Mouse (Mus musculus) heart, embryonic 11.5 days (tissue): ENCODE measurements around the gene Mob3c. TPM values are rescaled to one million over a fixed set of nuclear protein-coding genes. Genes with fewer than 3 reads are reported as not detected.

Source experiments
- ATAC-seq: fragments of 200-750 bp; cut with Nextera tagmentation; replicated peaks from 2 replicates; pipeline ENCODE4 v1.8.0; 2017; ENCODE audit warnings: moderate library complexity; ENCODE audit not compliant: insufficient number of reproducible peaks, low FRiP score, low TSS enrichment
- H3K27ac ChIP-seq: fragments of 300-500 bp; sonication (generic); 2 replicates; pipeline ENCODE4 v1.5.1; 2014; ENCODE audit warnings: mild to moderate bottlenecking, low read depth, low read length
- H3K27me3 ChIP-seq: fragments of 300-500 bp; sonication (generic); 2 replicates; pipeline ENCODE4 v1.6.1; 2014; ENCODE audit warnings: mild to moderate bottlenecking, low read length, mixed read lengths; ENCODE audit not compliant: control insufficient read depth, insufficient read depth
- H3K36me3 ChIP-seq: fragments of 300-500 bp; sonication (generic); 2 replicates; pipeline ENCODE4 v1.6.1; 2014; ENCODE audit warnings: mild to moderate bottlenecking, low read length, moderate library complexity, mixed read lengths; ENCODE audit not compliant: control insufficient read depth, insufficient read depth
- H3K4me1 ChIP-seq: fragments of 300-500 bp; sonication (generic); 2 replicates; pipeline ENCODE4 v1.6.1; 2014; ENCODE audit warnings: low read length; ENCODE audit not compliant: control insufficient read depth, insufficient read depth
- H3K4me2 ChIP-seq: fragments of 300-500 bp; sonication (generic); 2 replicates; pipeline ENCODE4 v1.6.1; 2014; ENCODE audit warnings: mild to moderate bottlenecking, moderate library complexity
- H3K4me3 ChIP-seq: fragments of 300-500 bp; sonication (generic); 2 replicates; pipeline ENCODE4 v1.5.1; 2014; ENCODE audit warnings: low read depth, low read length
- H3K9ac ChIP-seq: fragments of 300-500 bp; sonication (generic); 2 replicates; pipeline ENCODE4 v1.6.1; 2014; ENCODE audit warnings: mild to moderate bottlenecking, low read depth, low read length, moderate library complexity
- H3K9me3 ChIP-seq: fragments of 300-500 bp; sonication (generic); replicated peaks from 2 replicates; pipeline ENCODE4 v1.6.1; 2016; ENCODE audit warnings: low read length; ENCODE audit not compliant: control insufficient read depth
- WGBS: fragments of 180-500 bp; shearing (Covaris S2); extraction: QIAGEN DNeasy Blood & Tissue Kit; methylation state at CpG from one replicate; pipeline ENCODE4 v1.1.7; 2014; ENCODE audit not compliant: insufficient replicate concordance; 5-methylcytosine and 5-hydroxymethylcytosine counted together
- polyA plus RNA-seq: library from polyadenylated mRNA; unstranded; fragments of >200 nt; fragmentation: Nextera tagmentation; extraction: Ambion mirVana; gene quantifications from 2 replicates; pipeline ENCODE4 v1.2.1, GENCODE M21; 2014

Mob3c gene
- polyA plus RNA-seq, 1 experiment from 2014 or later = 6.5 TPM

DNA sequence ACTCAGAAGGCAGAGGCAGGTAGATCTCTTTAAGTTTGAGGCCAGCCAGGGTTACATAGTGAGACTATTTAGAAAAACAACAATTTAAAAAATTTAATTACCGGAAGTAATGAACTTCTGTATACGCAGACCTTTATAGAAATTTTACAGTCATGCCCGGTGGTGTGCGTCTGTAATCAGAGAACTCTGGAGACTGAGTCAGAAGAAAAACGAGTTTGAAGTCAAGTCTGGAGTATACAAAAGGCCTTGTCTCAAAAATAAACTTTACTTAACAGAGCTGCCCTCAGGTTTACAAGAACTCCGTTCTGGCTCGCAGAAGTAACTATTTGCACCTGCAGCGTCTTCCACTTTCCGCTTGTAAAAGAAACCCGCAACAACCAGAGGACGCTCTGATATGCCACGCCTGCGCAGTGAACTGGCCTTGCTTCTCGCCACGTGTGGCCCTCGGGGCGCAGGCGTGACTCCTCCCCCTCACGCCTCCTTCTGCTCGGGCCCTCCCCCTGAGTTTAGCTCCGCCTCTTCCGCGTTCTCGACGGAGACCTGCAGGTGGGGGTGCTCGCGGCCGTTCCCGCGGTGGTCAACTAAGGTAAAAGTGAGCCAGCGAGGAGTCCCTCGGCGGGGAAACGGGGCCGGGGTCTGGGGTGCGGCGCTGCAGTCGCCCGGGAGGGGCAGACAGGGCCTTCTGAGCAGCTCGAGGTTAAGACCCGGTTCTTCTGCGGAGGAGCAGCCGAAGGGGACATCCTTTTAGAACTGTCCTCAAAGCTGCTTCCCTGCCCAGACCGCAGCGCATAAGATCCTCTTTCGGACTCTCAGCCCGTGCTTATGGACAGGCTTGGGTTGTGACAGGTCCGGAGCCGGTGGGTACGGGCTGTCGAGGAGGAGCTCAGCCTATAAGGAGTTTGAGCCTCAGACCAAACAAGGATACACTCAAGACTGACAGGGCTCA lies 11.1 kb downstream of the Mob3c start, which contains the start of gene Mknk1:
Gene Mknk1 (plus strand): TSS at position 503 of the 946 bp plus-strand sequence.
- 2% methylated on average over 51 of the region's 51 CpGs for WGBS
- Histone ChIP-seq H3K9me3 (no peaks in the 10 kb centered on the region), H3K9ac (peak within 1 kb of the TSS; percentile 75), H3K27ac (no peak within 1 kb of the TSS; the same call in 1 of the 2 replicates), H3K4me1 (peaks cover 5% of the 10 kb centered on the region; the same call in 1 of the 2 replicates), H3K27me3 (no peaks in the 10 kb centered on the region), H3K4me3 (peak within 1 kb of the TSS; percentile 70), H3K4me2 (peak within 1 kb of the TSS; percentile 64), H3K36me3 (no peaks in the 10 kb centered on the region)
- peak; percentile 96 for ATAC-seq

DNA sequence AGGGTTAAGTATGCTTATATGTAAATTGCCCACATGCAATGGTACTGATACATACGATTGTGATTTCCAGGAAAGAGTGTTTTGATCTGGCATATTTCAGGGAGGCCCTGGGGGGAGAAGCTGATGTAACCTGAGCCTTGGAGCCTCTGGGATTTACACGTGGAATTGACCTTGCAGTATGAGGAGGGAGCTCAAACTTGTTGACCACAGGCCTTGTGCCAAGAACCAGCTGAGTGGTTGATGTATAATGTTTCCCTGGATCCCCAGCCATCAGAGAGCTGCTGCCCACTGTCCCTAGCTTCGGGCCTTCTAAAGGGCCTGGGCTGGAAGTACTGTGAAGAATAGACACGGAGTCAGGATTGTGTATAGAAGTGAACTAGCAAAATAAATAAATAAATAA lies 12.1 kb downstream of the Mob3c start:
- Histone ChIP-seq H3K27me3 (no peaks in the 10 kb centered on the region), H3K9me3 (no peaks in the 10 kb centered on the region), H3K4me2 (peak overlapping the region; percentile 64), H3K4me1 (peaks cover 5% of the 10 kb centered on the region; the same call in 1 of the 2 replicates), H3K27ac (no peak overlapping the region), H3K9ac (peak overlapping the region; percentile 75; the same call in 1 of the 2 replicates), H3K36me3 (no peaks in the 10 kb centered on the region), H3K4me3 (peak overlapping the region; percentile 70)
- no peak for ATAC-seq
- 60% methylated on average over 4 of the region's 4 CpGs for WGBS

DNA sequence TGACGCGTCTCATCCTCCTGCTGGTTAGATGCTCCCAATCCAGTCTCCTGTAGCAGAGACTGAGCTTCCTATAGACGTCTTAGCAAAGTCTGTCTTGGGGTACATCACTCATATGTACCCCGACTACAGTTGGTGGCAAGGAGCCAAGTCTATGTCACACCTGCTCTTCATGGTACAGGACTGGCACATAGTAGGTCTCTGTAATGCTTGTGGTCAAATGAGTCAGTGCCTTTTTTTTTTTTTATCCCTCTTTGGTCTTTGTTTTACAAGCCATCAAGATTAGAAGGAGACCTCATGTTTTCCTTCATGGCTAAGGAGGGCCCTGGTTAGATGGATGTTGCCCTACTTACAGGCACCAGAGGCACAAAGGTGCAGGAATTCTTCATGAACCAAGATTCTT lies 12.9 kb downstream of the Mob3c start:
- Histone ChIP-seq H3K9ac (no peak overlapping the region), H3K4me1 (peaks cover 5% of the 10 kb centered on the region; the same call in 1 of the 2 replicates), H3K9me3 (no peaks in the 10 kb centered on the region), H3K27ac (no peak overlapping the region), H3K4me3 (no peak overlapping the region), H3K27me3 (no peaks in the 10 kb centered on the region), H3K4me2 (no peak overlapping the region), H3K36me3 (no peaks in the 10 kb centered on the region)
- ATAC-seq = no peak
- 81% methylated on average over 4 of the region's 4 CpGs for WGBS

DNA sequence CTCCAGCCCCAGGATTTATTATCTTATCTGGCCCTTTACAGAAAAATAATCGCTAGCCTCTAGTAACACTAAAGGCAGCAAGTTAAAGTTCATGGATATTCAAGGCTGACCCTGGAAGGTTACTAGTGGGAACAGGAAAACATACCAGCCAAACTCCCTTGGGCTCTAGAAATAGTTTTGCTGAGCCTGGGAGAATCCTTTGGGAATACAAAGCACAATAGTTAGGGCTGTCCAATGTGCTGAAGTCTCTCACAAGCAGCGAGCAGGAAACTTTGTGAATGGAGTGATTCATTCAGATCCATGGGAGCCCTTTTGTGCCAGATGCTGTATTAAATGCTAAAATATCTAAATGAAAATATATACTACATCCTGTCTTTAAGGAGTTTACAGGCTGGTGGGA lies 18.8 kb downstream of the Mob3c start:
- H3K27me3 ChIP-seq = no peaks in the 10 kb centered on the region
- peaks cover 27% of the 10 kb centered on the region for H3K4me1 ChIP-seq
- H3K9ac ChIP-seq = no peak overlapping the region
- no peaks in the 10 kb centered on the region for H3K36me3 ChIP-seq
- 43% methylated on average over 2 of the region's 2 CpGs for WGBS
- no peak overlapping the region for H3K4me3 ChIP-seq
- H3K9me3 ChIP-seq = no peaks in the 10 kb centered on the region
- H3K4me2 ChIP-seq = no peak overlapping the region
- ATAC-seq = no peak
- no peak overlapping the region for H3K27ac ChIP-seq

DNA sequence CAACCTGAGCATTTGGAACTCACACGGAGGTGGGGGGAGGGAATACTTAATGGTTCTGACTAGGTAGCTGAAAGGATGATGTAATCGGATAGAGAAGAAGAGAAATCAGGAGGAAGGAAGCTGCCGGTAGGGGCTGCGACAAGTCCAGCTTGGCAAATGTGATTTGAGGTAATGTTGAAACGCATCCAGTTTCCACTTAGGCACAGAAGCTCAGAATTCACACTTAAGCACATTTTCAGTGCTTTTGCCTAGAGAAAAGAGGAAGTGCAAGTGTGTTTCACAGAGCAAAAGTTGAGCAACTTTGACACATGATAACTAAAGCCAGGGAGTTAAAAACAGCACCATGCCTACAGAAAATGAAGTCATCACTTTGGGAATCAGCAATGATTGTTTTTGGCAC lies 19.5 kb downstream of the Mob3c start:
- H3K9me3 ChIP-seq = no peaks in the 10 kb centered on the region
- H3K9ac ChIP-seq = no peak overlapping the region
- H3K4me1 ChIP-seq = peaks cover 27% of the 10 kb centered on the region
- no peaks in the 10 kb centered on the region for H3K36me3 ChIP-seq
- WGBS = 37% methylated on average over 5 of the region's 5 CpGs
- H3K4me3 ChIP-seq = no peak overlapping the region
- no peak for ATAC-seq
- no peak overlapping the region for H3K27ac ChIP-seq
- no peaks in the 10 kb centered on the region for H3K27me3 ChIP-seq
- no peak overlapping the region for H3K4me2 ChIP-seq

DNA sequence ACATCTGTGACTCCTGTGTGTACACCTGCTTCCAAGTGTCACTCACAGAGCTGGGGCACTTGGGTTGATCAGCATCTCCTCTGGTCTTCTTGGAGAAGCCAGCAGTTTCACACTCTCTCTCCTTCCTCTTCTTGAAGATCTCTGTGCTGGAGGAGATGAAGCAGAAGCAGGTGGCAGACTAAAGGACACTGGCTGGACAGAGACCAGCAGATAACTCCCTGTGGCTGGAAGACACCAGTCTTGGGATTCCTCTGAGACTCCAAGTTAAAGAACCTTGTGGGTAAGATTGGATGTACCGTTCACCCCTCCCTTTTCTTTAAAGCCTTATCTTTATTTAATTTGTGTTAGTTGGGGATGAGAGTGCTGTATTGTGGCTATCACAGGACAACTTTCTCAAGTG lies 20.2 kb downstream of the Mob3c start:
- ATAC-seq = no peak
- no peak overlapping the region for H3K4me2 ChIP-seq
- H3K27ac ChIP-seq = 0 out of 2 replicates have a peak overlapping the region, but pooled peaks have one; percentile 35
- no peaks in the 10 kb centered on the region for H3K36me3 ChIP-seq
- WGBS = 69% methylated on average over 1 of the region's 1 CpGs
- no peaks in the 10 kb centered on the region for H3K27me3 ChIP-seq
- peaks cover 27% of the 10 kb centered on the region for H3K4me1 ChIP-seq
- H3K4me3 ChIP-seq = no peak overlapping the region
- no peaks in the 10 kb centered on the region for H3K9me3 ChIP-seq
- H3K9ac ChIP-seq = no peak overlapping the region

DNA sequence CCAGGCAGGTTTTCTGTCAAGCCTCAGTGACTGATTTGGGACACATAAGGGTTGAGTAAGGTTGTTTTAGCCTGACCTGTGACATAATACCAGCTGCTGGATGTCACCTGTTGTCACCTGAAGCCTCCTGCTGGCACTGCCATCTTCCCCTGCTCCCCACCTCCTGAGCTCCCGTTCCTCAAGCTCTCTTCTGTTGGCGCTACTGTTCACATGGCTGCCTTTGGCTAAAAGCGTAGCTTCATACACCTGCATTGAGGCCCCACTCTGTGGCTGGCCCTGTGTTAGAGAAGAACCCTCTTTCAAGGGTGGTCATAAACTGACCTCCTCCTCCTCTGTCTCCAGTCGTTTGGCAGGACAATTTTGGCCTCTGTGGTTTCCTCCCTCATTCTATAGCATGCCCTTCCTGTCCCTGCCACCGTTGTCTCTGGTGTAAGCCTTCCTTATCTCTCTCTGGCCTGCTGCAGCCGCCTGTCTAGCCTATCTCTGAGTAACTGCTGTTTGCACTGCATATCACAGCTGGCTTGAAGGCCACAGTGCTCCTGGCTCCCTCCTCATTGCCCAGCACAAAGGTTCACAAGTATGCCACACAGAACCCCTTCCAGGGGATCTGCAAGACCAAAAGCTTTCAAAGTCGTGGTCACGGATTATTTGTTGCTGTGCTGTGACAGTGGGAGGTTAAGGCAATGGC lies 21.2 kb downstream of the Mob3c start:
- Histone ChIP-seq H3K9ac (peak overlapping the region; percentile 2; the same call in 1 of the 2 replicates), H3K9me3 (no peaks in the 10 kb centered on the region), H3K27ac (peak overlapping the region; percentile 66), H3K27me3 (no peaks in the 10 kb centered on the region), H3K4me3 (no peak overlapping the region), H3K4me2 (peak overlapping the region; percentile 31), H3K4me1 (peaks cover 27% of the 10 kb centered on the region), H3K36me3 (no peaks in the 10 kb centered on the region)
- peak; percentile 92 for ATAC-seq
- 27% methylated on average over 8 of the region's 8 CpGs for WGBS

DNA sequence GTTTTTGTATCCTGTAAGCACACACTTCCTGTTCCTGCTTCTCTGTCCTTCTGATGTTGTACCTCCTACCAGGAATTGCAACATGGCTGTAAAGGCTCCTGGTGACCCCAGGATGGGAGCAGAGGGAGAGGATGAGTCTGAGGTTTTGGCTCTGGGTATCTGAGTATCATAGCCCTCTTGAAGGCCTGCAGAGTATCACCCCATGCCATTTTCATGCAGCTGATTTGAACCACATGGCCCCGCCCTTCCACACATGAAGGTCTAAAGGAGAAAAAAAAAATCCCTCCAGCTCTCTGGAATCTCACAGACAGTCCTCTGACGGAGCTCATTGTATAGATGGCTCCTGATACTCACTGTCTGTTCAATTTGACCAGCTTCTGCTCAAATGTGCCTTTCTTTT lies 22.2 kb downstream of the Mob3c start:
- no peak overlapping the region for H3K4me3 ChIP-seq
- H3K9ac ChIP-seq = no peak overlapping the region
- H3K9me3 ChIP-seq = no peaks in the 10 kb centered on the region
- no peak for ATAC-seq
- 55% methylated on average over 2 of the region's 2 CpGs for WGBS
- H3K4me1 ChIP-seq = peaks cover 27% of the 10 kb centered on the region
- H3K4me2 ChIP-seq = no peak overlapping the region
- no peaks in the 10 kb centered on the region for H3K36me3 ChIP-seq
- no peaks in the 10 kb centered on the region for H3K27me3 ChIP-seq
- H3K27ac ChIP-seq = peak overlapping the region; percentile 66; the same call in 1 of the 2 replicates
